Mouse (Mus musculus) erythroblast, embryonic 14.5 days (primary cell): ENCODE data around the gene Acly. TPM values are rescaled to one million over a fixed set of nuclear protein-coding genes. Genes with fewer than 3 reads are reported as not detected.

Source experiments
- H3K27me3 ChIP-seq: 2 replicates; pipeline ENCODE4 v1.6.1; 2012; ENCODE audit warnings: inconsistent platforms; ENCODE audit not compliant: control insufficient read depth
- H3K36me3 ChIP-seq: 2 replicates; pipeline ENCODE4 v1.6.1; 2012; ENCODE audit warnings: mild to moderate bottlenecking, inconsistent platforms; ENCODE audit not compliant: control insufficient read depth
- H3K4me1 ChIP-seq: 2 replicates; pipeline ENCODE4 v1.6.1; 2012; ENCODE audit warnings: inconsistent platforms; ENCODE audit not compliant: control insufficient read depth
- H3K4me3 ChIP-seq: replicated peaks from 2 replicates; pipeline ENCODE3; 2012; ENCODE audit warnings: moderate library complexity, mild to moderate bottlenecking, inconsistent platforms
- H3K9me3 ChIP-seq: 2 replicates; pipeline ENCODE4 v1.6.1; 2012; ENCODE audit warnings: low read length, inconsistent platforms, mixed read lengths; ENCODE audit not compliant: control insufficient read depth
- GATA1 ChIP-seq: IDR thresholded peaks from 2 replicates; pipeline ENCODE4 v1.6.1; 2012; ENCODE audit warnings: low read length, inconsistent platforms, mixed read lengths
- TAL1 ChIP-seq: IDR thresholded peaks from 3 replicates; pipeline ENCODE4 v1.6.1; 2012; ENCODE audit warnings: low read length, inconsistent platforms, mixed read lengths
- polyA plus RNA-seq: library from polyadenylated mRNA; stranded (reverse); fragments of >175 nt; gene quantifications from 2 replicates; pipeline ENCODE4 v1.2.3, GENCODE M21; 2012

The Acly gene
- polyA plus RNA-seq, 1 experiment: 0.46 TPM

GRCm38 (mm10) chr11:100520838-100521237 is 7.0 kb downstream of the Acly start:
- no peaks in the 10 kb centered on the region for H3K9me3 ChIP-seq
- peaks cover 19% of the 10 kb centered on the region for H3K4me1 ChIP-seq
- no peak for TF ChIP-seq GATA1
- TF ChIP-seq TAL1: no peak
- H3K4me3 ChIP-seq: no peak overlapping the region
- peaks cover 81% of the 10 kb centered on the region for H3K36me3 ChIP-seq
- no peaks in the 10 kb centered on the region for H3K27me3 ChIP-seq

DNA sequence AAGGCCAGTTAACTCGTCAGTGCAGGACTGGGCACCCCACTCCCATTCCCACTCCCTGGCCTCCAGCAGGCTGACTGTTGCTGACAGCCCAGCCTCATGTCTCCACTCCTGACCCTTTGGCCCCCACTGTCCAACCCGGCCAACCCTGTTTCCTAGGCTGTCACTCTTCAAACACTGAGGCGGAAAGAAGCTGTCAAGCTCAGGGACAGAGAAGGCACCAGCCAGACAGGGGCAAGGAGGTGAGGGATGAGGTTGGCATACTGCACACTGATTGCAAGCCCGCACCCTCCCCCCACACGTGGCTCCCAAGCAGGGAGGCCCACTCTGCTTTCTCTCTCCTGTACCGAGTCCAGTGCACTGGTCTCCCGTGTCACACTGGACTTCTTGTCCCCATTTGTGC is 8.6 kb downstream of the Acly start:
- Histone ChIP-seq H3K36me3 (peaks cover 88% of the 10 kb centered on the region), H3K4me3 (no peak overlapping the region), H3K27me3 (no peaks in the 10 kb centered on the region), H3K9me3 (no peaks in the 10 kb centered on the region), H3K4me1 (peaks cover 4% of the 10 kb centered on the region; the same call in 1 of the 2 replicates)
- TF ChIP-seq GATA1 (no peak), TAL1 (no peak)

DNA sequence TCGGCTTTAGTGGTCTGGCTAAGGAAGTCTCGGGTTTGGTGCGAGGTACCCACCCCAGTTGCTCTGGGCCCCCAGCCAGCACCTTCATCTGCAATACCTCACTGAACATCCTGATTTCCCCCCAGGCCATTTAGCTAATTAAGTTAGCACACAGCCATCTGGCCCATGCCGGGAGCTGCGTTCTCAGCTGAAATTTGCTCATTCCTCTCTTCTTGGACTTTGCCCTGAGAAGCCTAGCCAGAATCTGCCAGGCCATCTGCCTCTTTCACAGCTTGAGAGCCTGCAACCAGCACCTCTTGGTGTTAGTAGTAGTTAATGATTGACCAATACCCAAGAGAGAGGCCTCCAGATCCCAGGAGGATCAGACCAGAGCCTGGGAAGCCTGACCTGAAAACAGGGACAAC is 9.6 kb downstream of the Acly start:
- Histone ChIP-seq H3K4me1 (peaks cover 4% of the 10 kb centered on the region; the same call in 1 of the 2 replicates), H3K9me3 (no peaks in the 10 kb centered on the region)
- TF ChIP-seq TAL1: no peak
- no peak for TF ChIP-seq GATA1

GRCm38 (mm10) chr11:100516291-100516690 is 11.5 kb downstream of the Acly start:
- peaks cover 87% of the 10 kb centered on the region for H3K36me3 ChIP-seq

More for the DNA sequence above, 9.6 kb downstream of the Acly start:
- peaks cover 89% of the 10 kb centered on the region for H3K36me3 ChIP-seq
- H3K4me3 ChIP-seq: no peak overlapping the region
- no peaks in the 10 kb centered on the region for H3K27me3 ChIP-seq

GRCm38 (mm10) chr11:100515789-100516188 is 12.0 kb downstream of the Acly start:
- H3K4me3 ChIP-seq: no peak overlapping the region
- TF ChIP-seq GATA1: no peak
- no peak for TF ChIP-seq TAL1
- H3K9me3 ChIP-seq: no peaks in the 10 kb centered on the region
- H3K36me3 ChIP-seq: peaks cover 85% of the 10 kb centered on the region
- no peaks in the 10 kb centered on the region for H3K27me3 ChIP-seq
- peaks cover 4% of the 10 kb centered on the region; the same call in 1 of the 2 replicates for H3K4me1 ChIP-seq

More at GRCm38 (mm10) chr11:100516291-100516690, 11.5 kb downstream of the Acly start:
- TF ChIP-seq TAL1 (no peak), GATA1 (no peak)
- Histone ChIP-seq H3K27me3 (no peaks in the 10 kb centered on the region), H3K4me3 (no peak overlapping the region), H3K4me1 (peaks cover 4% of the 10 kb centered on the region; the same call in 1 of the 2 replicates), H3K9me3 (no peaks in the 10 kb centered on the region)

- TF ChIP-seq TAL1: no peak
- no peak for TF ChIP-seq GATA1
- Histone ChIP-seq H3K27me3 (no peaks in the 10 kb centered on the region), H3K36me3 (peaks cover 82% of the 10 kb centered on the region), H3K4me3 (no peak overlapping the region), H3K4me1 (peaks cover 4% of the 10 kb centered on the region; the same call in 1 of the 2 replicates), H3K9me3 (no peaks in the 10 kb centered on the region)
Observed at GRCm38 (mm10) chr11:100515061-100515460, 12.7 kb downstream of the Acly start.

DNA sequence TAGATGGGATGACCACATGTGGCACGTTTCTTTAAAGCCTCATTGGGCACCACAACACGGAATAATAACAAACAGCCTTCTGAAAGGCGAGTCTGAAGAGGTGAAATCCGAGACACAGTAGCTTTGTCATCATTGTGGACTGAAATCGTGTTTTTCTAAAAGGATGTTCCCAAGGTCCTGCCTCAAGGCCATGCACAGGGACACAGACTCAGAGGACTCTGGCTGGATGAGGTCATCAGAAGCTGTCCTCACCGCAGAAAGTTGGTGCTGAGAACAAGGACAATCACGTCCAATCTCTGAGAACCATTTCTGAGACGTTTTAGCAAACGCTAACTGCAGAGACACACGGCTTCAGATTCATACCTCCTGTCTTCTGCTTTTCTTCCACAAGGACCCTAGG is 14.1 kb downstream of the Acly start:
- Histone ChIP-seq H3K27me3 (no peaks in the 10 kb centered on the region), H3K9me3 (no peaks in the 10 kb centered on the region), H3K36me3 (peaks cover 75% of the 10 kb centered on the region), H3K4me3 (no peak overlapping the region), H3K4me1 (no peaks in the 10 kb centered on the region)
- no peak for TF ChIP-seq TAL1
- no peak for TF ChIP-seq GATA1

DNA sequence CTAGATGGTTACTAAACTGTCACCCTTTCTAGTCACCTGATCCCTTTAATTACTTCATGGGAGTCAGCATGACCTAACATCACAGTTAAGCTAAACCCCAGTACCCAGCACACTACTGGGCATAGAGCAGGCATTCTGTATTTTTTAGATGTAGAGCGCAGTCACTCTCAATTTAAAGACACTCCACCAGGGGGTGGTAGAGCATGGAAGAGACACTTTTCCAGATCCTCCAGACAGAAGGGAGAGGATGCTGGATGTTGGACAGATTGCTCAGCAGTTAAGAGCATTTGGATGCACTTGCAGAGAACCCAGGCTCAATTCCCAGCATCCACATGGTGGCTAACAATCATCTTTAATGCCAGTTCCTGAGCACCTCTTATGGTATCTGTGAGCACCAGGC is 15.4 kb downstream of the Acly start:
- H3K9me3 ChIP-seq: no peaks in the 10 kb centered on the region
- TF ChIP-seq TAL1 (no peak), GATA1 (no peak)
- H3K4me3 ChIP-seq: no peak overlapping the region
- H3K27me3 ChIP-seq: no peaks in the 10 kb centered on the region
- H3K4me1 ChIP-seq: no peaks in the 10 kb centered on the region
- H3K36me3 ChIP-seq: peaks cover 74% of the 10 kb centered on the region

DNA sequence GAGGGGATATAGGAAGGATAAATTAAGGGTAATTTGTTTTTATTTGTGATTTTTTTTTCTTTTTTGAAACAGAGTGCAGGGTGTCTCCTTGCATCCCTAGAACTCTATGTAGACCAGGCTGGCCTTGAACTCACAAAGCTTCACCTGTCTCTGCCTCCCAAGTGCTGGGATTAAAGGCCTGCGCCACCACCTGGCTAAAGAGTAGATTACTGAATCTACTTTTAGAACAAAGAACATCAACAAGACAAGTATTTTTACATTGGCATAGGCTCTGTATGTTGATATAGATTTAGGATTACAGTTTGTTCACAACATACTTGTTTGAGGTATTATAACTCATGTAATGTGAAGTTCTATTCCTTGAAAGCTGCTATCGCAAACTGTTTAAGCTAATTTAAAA is 17.2 kb downstream of the Acly start:
- peaks cover under 1% of the 10 kb centered on the region for H3K4me1 ChIP-seq
- H3K9me3 ChIP-seq: no peaks in the 10 kb centered on the region
- no peak for TF ChIP-seq TAL1
- TF ChIP-seq GATA1: no peak
- no peak overlapping the region for H3K4me3 ChIP-seq
- no peaks in the 10 kb centered on the region for H3K27me3 ChIP-seq
- peaks cover 73% of the 10 kb centered on the region for H3K36me3 ChIP-seq

- Histone ChIP-seq H3K36me3 (peaks cover 73% of the 10 kb centered on the region), H3K27me3 (no peaks in the 10 kb centered on the region), H3K9me3 (no peaks in the 10 kb centered on the region), H3K4me3 (no peak overlapping the region), H3K4me1 (peaks cover 18% of the 10 kb centered on the region)
- no peak for TF ChIP-seq TAL1
- no peak for TF ChIP-seq GATA1
Observed at GRCm38 (mm10) chr11:100505997-100506396, 21.8 kb downstream of the Acly start.
